Mouse (Mus musculus): ENCODE results near the gene Notch4. TPM values are rescaled to one million over a fixed set of nuclear protein-coding genes. Genes with fewer than 3 reads are reported as not detected.
A peak's percentile ranks its signal among the peaks of the same experiment; 100 is the strongest.

The Notch4 gene
- polyA plus RNA-seq, 1 experiment from 2014 or later = 0.87 TPM

DNA sequence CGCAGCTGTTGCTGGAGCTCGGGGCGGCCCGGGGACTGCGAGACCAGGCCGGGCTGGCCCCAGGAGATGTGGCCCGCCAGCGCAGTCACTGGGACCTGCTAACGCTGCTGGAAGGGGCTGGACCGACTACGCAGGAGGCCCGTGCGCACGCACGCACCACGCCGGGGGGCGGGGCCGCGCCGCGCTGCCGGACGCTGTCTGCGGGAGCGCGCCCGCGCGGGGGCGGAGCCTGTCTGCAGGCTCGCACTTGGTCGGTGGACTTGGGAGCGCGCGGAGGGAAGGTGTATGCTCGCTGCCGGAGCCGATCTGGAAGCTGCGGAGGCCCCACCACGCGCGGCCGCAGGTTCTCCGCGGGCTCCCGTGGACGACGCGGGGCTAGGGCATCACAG lies 23.3 kb downstream of the Notch4 start:
- ATAC-seq (peak; percentile 82), DNase-seq (ENCODE audit: low read depth, low spot score) (no peak)
- ChIA-PET CTCF (no interaction called here), POLR2A (interaction anchor here (1.3 to 1.4 kb wide), 2 partner anchors 11 to 15 kb away, joined by 3 to 6 read pairs; partner anchors contain the start of gene Ager)
- H3K27me3 ChIP-seq = no peaks in the 10 kb centered on the region
- in situ Hi-C loops (cut with MboI; ENCODE audit: low pct_unique_long_range_greater_than_20kb) = no loop called here
- TF ChIP-seq CTCF (IDR thresholded peaks at IDR 0.05) = no peak

DNA sequence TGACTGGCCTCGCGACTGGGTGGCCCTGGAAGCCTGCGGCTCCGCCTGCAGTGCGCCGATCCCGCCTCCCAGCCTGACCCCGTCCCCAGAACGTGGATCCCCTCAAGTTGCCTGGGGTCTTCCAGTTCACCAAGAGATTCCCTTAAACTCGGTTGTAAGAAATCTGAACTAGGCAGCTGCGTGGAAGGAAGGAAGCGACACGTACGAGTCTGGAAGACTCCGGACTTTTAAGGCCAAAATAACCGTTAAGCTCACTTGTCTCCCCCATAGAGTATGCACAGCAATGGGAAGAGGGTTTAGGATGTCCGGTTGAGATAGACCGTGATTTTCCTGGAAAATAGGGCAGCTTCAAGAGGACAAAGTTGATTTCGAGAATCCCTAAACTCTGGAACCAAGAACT lies 23.7 kb downstream of the Notch4 start:
- no peaks in the 10 kb centered on the region for H3K27me3 ChIP-seq
- DNase-seq (ENCODE audit: low read depth, low spot score) (no peak), ATAC-seq (peak; percentile 1)
- in situ Hi-C loops (cut with MboI; ENCODE audit: low pct_unique_long_range_greater_than_20kb) = no loop called here
- ChIA-PET CTCF (no interaction called here), POLR2A (interaction anchor here (1.3 to 1.4 kb wide), 2 partner anchors 10 to 15 kb away, joined by 3 to 6 read pairs; partner anchors contain the start of gene Ager)
- no peak for TF ChIP-seq CTCF (IDR thresholded peaks at IDR 0.05)

DNA sequence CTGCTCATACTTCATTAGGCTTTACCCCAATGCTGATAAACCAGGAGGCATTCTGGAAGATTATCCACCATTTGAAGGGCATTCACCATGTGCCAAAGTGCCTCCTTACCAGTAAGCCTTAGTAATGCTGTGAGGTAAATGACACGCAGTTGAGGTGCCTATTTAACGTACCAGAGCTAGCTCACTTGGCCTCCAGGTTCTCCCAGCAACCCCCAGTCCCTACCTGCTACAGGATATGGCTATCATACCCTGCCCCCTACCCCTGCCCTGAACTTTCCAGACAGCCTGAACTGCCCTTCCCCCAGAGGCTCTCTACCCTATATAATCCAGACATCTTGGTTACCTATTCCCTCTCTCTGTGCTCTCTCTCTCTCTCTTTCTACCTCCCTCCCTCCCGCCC lies 24.7 kb downstream of the Notch4 start:
- POLR2A ChIA-PET = interaction anchor here (0.6 to 1.4 kb wide), 3 partner anchors 9 to 16 kb away, joined by 3 to 6 read pairs (median 4); partner anchors contain the start of gene Ager
- no peak for ATAC-seq
- no peak for DNase-seq (ENCODE audit: low read depth, low spot score)
- in situ Hi-C loops (cut with MboI; ENCODE audit: low pct_unique_long_range_greater_than_20kb) = no loop called here
- CTCF ChIA-PET = no interaction called here
- no peaks in the 10 kb centered on the region for H3K27me3 ChIP-seq
- TF ChIP-seq CTCF (IDR thresholded peaks at IDR 0.05) = no peak

DNA sequence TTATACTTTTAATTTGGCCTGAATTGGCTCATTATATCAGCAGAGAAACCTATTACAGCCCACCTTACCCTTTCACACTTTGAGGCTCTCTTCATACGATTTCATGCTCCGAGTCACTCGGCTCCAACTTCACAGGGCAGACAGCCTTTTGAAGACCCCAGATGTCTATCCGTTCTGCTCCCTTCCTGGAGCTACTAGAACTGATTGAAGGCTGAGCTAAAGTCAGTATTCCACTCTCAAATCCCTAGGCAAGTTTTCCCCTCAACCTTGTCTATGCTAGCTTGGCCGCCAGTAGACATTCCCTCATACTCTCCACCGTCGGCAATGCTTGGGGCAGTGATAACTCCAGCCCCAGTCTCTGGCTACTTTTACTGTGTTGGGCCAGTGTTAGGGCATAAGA lies 25.1 kb downstream of the Notch4 start:
- no peaks in the 10 kb centered on the region for H3K27me3 ChIP-seq
- in situ Hi-C loops (cut with MboI; ENCODE audit: low pct_unique_long_range_greater_than_20kb) = no loop called here
- ATAC-seq = no peak
- no peak for TF ChIP-seq CTCF (IDR thresholded peaks at IDR 0.05)
- CTCF ChIA-PET = no interaction called here
- POLR2A ChIA-PET = no interaction called here
- DNase-seq (ENCODE audit: low read depth, low spot score) = no peak

DNA sequence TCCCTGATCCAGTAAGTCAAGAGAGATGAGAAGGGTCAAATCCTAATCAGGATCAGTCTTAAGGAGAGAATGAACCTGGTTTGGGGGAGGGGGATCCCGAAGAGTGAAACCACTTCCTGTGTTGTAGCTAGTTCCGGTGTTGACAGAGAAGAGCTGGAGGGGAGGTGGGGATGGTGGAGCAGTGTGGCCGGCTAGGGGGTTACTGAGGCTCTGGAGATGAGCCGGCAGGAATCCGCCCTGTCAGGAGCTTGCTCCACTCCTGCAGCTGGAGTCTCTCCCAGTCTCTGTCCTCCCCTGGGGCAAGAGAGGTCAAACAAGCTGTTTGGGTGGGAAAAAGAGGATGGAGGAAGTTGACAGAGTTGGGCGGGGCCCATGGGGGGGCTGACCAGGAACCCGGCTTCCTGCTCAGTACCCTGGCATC lies 25.6 kb downstream of the Notch4 start, which contains the start of gene Gpsm3:
Gene Gpsm3, plus strand, starts transcription at position 126 of the 421 bp plus-strand sequence.
- no peak for DNase-seq (ENCODE audit: low read depth, low spot score)

DNA sequence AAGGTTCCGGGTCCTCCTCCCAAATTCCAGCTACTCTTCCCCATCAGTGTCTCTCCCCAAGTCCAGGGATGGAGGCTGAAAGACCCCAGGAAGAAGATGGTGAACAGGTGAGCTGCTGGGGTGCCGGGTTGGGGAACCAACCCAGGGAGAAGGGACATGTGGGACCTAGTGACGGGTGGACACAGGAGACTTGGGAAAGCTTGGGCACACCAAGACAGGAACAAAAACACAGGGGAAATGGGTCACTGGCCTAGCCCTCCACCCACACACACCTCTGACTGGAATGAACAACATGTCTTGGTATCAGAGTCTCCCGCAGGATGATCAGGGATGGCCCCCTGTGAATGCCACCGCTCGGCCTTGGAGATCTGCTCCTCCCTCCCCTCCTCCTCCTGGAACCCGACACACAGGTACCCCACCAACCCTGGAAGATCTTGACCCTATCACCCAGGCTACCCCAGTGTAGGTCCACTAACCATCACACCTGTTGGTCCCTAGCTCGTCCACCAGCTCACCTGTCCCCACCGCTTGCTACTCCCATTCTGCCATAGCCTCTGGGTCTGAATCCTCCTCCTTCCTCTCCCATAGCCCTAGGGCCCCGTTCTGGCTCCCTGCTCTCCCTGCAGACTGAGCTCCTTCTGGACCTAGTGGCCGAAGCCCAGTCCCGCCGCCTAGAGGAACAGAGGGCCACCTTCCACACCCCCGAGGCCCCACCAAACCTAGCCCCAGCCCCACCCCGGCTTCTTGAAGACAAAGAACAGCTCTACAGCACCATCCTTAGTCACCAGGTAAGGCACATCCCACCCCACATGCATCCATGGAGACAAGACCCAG lies 26.3 kb downstream of the Notch4 start:
- no peaks in the 10 kb centered on the region for H3K27me3 ChIP-seq

More for the DNA sequence above, 25.6 kb downstream of the Notch4 start, which contains the start of gene Gpsm3:
- ATAC-seq = no peak
- H3K27me3 ChIP-seq = no peaks in the 10 kb centered on the region
- TF ChIP-seq CTCF (IDR thresholded peaks at IDR 0.05) = no peak
- POLR2A ChIA-PET = interaction anchor here (1.4 to 2.3 kb wide), 2 partner anchors 10 to 15 kb away, joined by 3 to 12 read pairs; partner anchors contain the start of gene Agpat1
- CTCF ChIA-PET = interaction anchor here (1.1 kb wide), 1 partner anchor 10 kb away, joined by 3 read pairs; no protein-coding TSS in a partner anchor
- in situ Hi-C loops (cut with MboI; ENCODE audit: low pct_unique_long_range_greater_than_20kb) = no loop called here

DNA sequence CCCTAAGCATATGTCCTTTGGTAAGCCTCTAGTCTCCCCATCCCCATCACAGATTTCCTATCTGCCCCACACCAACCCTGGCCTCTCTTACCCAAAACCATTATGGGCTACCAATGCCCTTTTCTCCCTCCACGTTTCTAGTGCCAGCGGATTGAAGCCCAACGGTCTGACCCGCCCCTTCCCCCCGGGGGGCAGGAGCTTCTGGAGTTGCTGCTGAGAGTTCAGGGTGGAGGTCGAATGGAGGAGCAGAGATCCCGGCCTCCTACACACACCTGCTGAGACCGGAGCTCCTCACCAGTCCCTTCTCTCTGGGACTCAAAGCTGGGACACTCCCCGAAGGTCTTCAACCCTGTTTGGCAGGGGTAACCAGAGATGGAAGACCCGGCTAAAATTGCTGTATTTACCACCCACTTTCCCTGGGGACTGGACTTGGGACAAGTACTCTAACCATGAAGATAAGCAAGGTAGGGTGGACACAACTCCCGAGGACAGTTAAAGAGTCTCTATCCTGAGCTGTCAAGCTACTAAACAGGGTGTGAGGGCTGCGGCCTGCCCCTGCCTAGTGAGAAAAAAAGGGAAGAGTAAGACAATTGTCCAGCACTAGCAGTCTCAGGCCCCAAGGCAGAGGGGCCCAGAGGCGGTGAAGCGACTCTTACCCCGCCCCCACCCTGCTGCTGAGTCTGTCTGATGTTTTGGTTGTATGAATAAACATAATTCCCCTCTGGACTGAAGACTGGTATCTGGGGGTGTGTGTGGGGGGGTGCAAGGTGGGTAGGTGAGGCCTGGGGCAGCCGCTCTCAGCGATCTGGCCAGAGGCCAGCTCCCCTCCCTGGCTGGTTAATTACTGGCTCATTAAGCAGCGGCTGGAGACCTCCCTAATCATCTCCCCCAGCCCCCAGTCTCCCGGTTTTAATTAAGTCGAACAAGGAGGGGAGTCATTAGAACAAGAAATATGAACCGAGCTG lies 27.2 kb downstream of the Notch4 start, which contains the start of gene Pbx2:
Gene Pbx2, plus strand, starts transcription at position 238 of the 965 bp plus-strand sequence.
- no peaks in the 10 kb centered on the region for H3K27me3 ChIP-seq
- DNase-seq (ENCODE audit: low read depth, low spot score) (no peak), ATAC-seq (no peak)
- no peak for TF ChIP-seq CTCF (IDR thresholded peaks at IDR 0.05)
- ChIA-PET POLR2A (interaction anchor here (1.0 to 2.3 kb wide), 4 partner anchors 8 to 35 kb away, joined by 3 to 12 read pairs (median 4); partner anchors contain the start of gene Agpat1), CTCF (no interaction called here)
- in situ Hi-C loops (cut with MboI; ENCODE audit: low pct_unique_long_range_greater_than_20kb) = no loop called here

More for the DNA sequence above, 26.3 kb downstream of the Notch4 start:
- CTCF ChIA-PET = interaction anchor here (1.1 kb wide), 1 partner anchor 9 kb away, joined by 3 read pairs; no protein-coding TSS in a partner anchor
- in situ Hi-C loops (cut with MboI; ENCODE audit: low pct_unique_long_range_greater_than_20kb) = no loop called here
- no peak for TF ChIP-seq CTCF (IDR thresholded peaks at IDR 0.05)
- POLR2A ChIA-PET = interaction anchor here (1.0 to 2.3 kb wide), 4 partner anchors 9 to 34 kb away, joined by 3 to 12 read pairs (median 4); partner anchors contain the start of gene Agpat1
- ATAC-seq (no peak), DNase-seq (ENCODE audit: low read depth, low spot score) (no peak)

DNA sequence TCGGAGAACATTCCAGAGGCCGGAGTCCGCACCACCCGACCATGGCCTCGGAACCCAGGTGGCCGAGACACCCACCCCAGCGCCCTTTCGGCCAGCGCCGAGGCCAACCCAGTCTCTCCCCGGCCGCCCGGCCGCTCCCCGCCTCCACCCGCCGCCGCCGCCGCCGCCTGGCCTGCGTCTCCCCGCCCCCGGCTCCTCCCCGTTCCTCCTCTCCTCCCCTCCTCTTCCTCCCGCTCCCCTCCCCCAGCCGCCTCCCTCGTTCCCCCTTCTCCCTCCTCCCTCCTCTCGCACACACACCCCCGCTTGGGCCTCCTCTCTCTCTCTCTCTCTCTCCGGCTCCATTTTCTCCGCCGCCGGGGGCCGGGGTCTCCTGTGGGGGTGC lies 27.9 kb downstream of the Notch4 start:
- in situ Hi-C loops (cut with MboI; ENCODE audit: low pct_unique_long_range_greater_than_20kb) = no loop called here
- no peaks in the 10 kb centered on the region for H3K27me3 ChIP-seq
- no peak for TF ChIP-seq CTCF (IDR thresholded peaks at IDR 0.05)
- ATAC-seq (peak; percentile 21), DNase-seq (ENCODE audit: low read depth, low spot score) (no peak)
- ChIA-PET CTCF (no interaction called here), POLR2A (interaction anchor here (3.4 kb wide), 1 partner anchor 12 kb away, joined by 28 read pairs; the partner anchor contains the start of genes Agpat1 and Rnf5)

DNA sequence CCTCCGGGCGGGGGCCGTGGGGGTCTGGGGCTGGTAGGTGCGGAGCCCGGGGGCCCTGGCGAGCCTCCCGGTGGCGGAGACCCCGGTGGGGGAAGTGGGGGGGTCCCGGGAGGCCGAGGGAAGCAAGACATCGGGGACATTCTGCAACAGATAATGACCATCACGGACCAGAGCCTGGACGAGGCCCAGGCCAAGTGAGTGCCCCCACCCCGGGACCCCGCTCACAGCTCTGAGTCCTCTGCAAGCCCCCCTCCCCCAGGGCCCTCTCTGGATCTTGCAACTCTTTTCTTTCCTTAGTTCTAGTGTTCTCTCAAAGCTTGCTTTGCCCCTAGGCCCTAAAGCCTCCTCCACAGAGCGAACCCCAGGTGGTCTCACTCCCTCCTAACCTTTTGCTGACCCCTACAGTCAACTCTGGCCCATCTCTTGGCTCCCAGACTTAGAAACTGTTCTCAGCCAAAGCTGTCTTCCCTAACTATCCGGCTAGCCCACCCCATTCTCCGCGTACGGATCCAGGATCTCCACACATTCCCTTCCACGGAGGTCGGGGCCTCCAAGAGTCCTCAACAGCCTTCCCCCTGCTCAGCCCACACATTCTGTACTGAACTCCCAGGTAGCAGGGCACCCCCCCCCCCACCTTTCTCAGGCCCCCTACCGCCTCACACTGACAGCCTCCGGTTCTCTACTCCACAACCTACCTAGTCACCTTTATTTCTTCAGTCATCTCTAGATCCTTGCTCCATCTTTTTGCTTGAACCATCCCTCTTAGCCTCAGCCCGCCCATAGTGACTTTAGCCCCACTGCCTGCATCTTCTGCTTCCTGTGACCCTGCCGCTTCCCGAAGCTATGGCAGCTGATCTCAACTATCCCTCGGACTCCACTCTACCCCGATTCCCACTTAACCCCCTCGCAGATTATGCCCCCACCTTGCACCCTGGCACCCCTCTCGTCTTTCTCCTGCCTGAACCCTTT lies 28.8 kb downstream of the Notch4 start:
- ChIA-PET POLR2A (interaction anchor here (3.4 kb wide), 1 partner anchor 11 kb away, joined by 28 read pairs; the partner anchor contains the start of genes Agpat1 and Rnf5), CTCF (no interaction called here)
- H3K27me3 ChIP-seq = no peaks in the 10 kb centered on the region
- in situ Hi-C loops (cut with MboI; ENCODE audit: low pct_unique_long_range_greater_than_20kb) = no loop called here
- peak; percentile 15 for ATAC-seq
- no peak for TF ChIP-seq CTCF (IDR thresholded peaks at IDR 0.05)
- no peak for DNase-seq (ENCODE audit: low read depth, low spot score)
